ENCODE assay signal across 7 mouse cellular contexts in the genomic region with DNA sequence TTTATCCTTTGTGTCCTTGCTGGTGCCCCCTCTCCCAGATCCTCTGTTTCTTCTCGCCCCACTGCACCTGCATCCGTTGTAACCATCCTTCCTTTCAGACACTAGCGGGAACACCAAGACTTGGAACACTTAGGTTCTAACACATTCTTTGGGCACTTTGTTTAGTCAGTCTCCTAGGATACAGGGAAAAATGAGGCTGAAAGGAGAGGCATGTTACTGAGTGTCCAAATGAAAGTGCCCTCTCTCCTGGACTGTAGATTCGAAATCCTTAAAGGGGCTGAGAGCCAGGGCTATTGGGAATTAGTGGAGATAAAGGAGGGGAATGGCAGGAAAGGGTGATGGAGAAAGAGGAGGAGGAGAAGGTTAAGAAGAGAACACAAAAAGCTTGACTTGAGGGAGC. TPM values are rescaled to one million over a fixed set of nuclear protein-coding genes. Genes with fewer than 3 reads are reported as not detected.
DNase-seq lines count a peak whose midpoint lies in the region; ATAC-seq and TF ChIP-seq lines count a peak whose summit lies in the region.

A gene (minus strand): TSS at position 101 of the 400 bp plus-strand sequence.

- H3K9me3 ChIP-seq in liver, embryonic 11.5 days (ENCODE audit: control insufficient read depth, low read length) = no peaks in the 10 kb centered on the region
- H3K9me3 ChIP-seq in liver, postnatal 0 days (ENCODE audit: low read length) = no peaks in the 10 kb centered on the region
- no peaks in the 10 kb centered on the region for H3K9me3 ChIP-seq in embryonic facial prominence, embryonic 10.5 days
- H3K9me3 ChIP-seq in hindbrain, embryonic 14.5 days (ENCODE audit: control insufficient read depth, low read length) = no peaks in the 10 kb centered on the region
- no peaks in the 10 kb centered on the region for H3K9me3 ChIP-seq in midbrain, embryonic 10.5 days (replicated peaks)

- WGBS in liver, embryonic 11.5 days = 79% methylated on average over 4 of the region's 4 CpGs
- 75% methylated on average over 4 of the region's 4 CpGs for WGBS in liver, postnatal 0 days (ENCODE audit: insufficient replicate concordance)
- 78% methylated on average over 4 of the region's 4 CpGs for WGBS in embryonic facial prominence, embryonic 10.5 days
- WGBS in hindbrain, embryonic 14.5 days = 18% methylated on average over 4 of the region's 4 CpGs
- 32% methylated on average over 4 of the region's 4 CpGs for WGBS in midbrain, embryonic 10.5 days
- 74% methylated on average over 4 of the region's 4 CpGs for WGBS in kidney, adult 2 months

- no peak within 1 kb of the TSS for H3K27ac ChIP-seq in liver, embryonic 11.5 days (ENCODE audit: low read depth, low read length)
- H3K27ac ChIP-seq in liver, postnatal 0 days (ENCODE audit: low read depth) = no peak within 1 kb of the TSS
- no peak within 1 kb of the TSS for H3K27ac ChIP-seq in embryonic facial prominence, embryonic 10.5 days (replicated peaks)
- H3K27ac ChIP-seq in hindbrain, embryonic 14.5 days = no peak within 1 kb of the TSS
- peak within 1 kb of the TSS; percentile 23 for H3K27ac ChIP-seq in midbrain, embryonic 10.5 days (replicated peaks)
- H3K27ac ChIP-seq in kidney, adult 2 months (ENCODE audit: insufficient read depth, low read depth, low read length) = no peak within 1 kb of the TSS

- H3K36me3 ChIP-seq in liver, embryonic 11.5 days (ENCODE audit: control insufficient read depth, insufficient read depth, low read length) = no peaks in the 10 kb centered on the region
- no peaks in the 10 kb centered on the region for H3K36me3 ChIP-seq in liver, postnatal 0 days (replicated peaks; ENCODE audit: insufficient read depth, low read length)
- H3K36me3 ChIP-seq in embryonic facial prominence, embryonic 10.5 days (replicated peaks) = no peaks in the 10 kb centered on the region
- H3K36me3 ChIP-seq in hindbrain, embryonic 14.5 days (replicated peaks; ENCODE audit: control insufficient read depth, insufficient read depth) = no peaks in the 10 kb centered on the region
- H3K36me3 ChIP-seq in midbrain, embryonic 10.5 days = no peaks in the 10 kb centered on the region
- H3K36me3 ChIP-seq in kidney, adult 2 months (ENCODE audit: control insufficient read depth, insufficient read depth, low read length) = no peaks in the 10 kb centered on the region

- H3K9ac ChIP-seq in liver, embryonic 11.5 days (ENCODE audit: low read depth, low read length) = no peak within 1 kb of the TSS
- no peak within 1 kb of the TSS for H3K9ac ChIP-seq in liver, postnatal 0 days (replicated peaks)
- no peak within 1 kb of the TSS for H3K9ac ChIP-seq in hindbrain, embryonic 14.5 days

- no peak for TF ChIP-seq EP300 in liver, postnatal 0 days (IDR thresholded peaks at IDR 0.05; ENCODE audit: low read depth)

- no peaks in the 10 kb centered on the region for H3K4me1 ChIP-seq in liver, embryonic 11.5 days (replicated peaks; ENCODE audit: control insufficient read depth, insufficient read depth, low read length)
- no peaks in the 10 kb centered on the region for H3K4me1 ChIP-seq in liver, postnatal 0 days (ENCODE audit: insufficient read depth)
- peaks cover 9% of the 10 kb centered on the region for H3K4me1 ChIP-seq in embryonic facial prominence, embryonic 10.5 days
- no peaks in the 10 kb centered on the region for H3K4me1 ChIP-seq in hindbrain, embryonic 14.5 days (replicated peaks; ENCODE audit: control insufficient read depth, insufficient read depth, low read length)
- peaks cover 27% of the 10 kb centered on the region for H3K4me1 ChIP-seq in midbrain, embryonic 10.5 days
- H3K4me1 ChIP-seq in kidney, adult 2 months (ENCODE audit: control insufficient read depth, insufficient read depth, low read length) = no peaks in the 10 kb centered on the region

- TF ChIP-seq POLR2A in kidney, adult 2 months (IDR thresholded peaks at IDR 0.05; ENCODE audit: low read depth, low read length) = no peak

- TF ChIP-seq CTCF in liver, postnatal 0 days (IDR thresholded peaks at IDR 0.05; ENCODE audit: low read depth) = no peak
- TF ChIP-seq CTCF in kidney, adult 2 months (conservative IDR thresholded peaks at IDR 0.05; ENCODE audit: insufficient read depth, insufficient read length, low read depth, low read length) = no peak

- peaks cover 4% of the 10 kb centered on the region for H3K27me3 ChIP-seq in liver, embryonic 11.5 days (replicated peaks; ENCODE audit: control insufficient read depth, insufficient read depth, low read length)
- peaks cover 3% of the 10 kb centered on the region; the same call in 1 of the 2 replicates for H3K27me3 ChIP-seq in liver, postnatal 0 days (ENCODE audit: insufficient read depth, low read length)
- H3K27me3 ChIP-seq in embryonic facial prominence, embryonic 10.5 days (replicated peaks; ENCODE audit: low read depth, poor library complexity, severe bottlenecking) = no peaks in the 10 kb centered on the region
- no peaks in the 10 kb centered on the region for H3K27me3 ChIP-seq in hindbrain, embryonic 14.5 days (ENCODE audit: control insufficient read depth, insufficient read depth, low read length)
- no peaks in the 10 kb centered on the region for H3K27me3 ChIP-seq in midbrain, embryonic 10.5 days (ENCODE audit: low read depth, poor library complexity, severe bottlenecking)
- H3K27me3 ChIP-seq in kidney, adult 2 months (replicated peaks; ENCODE audit: control insufficient read depth, insufficient read depth, low read length) = no peaks in the 10 kb centered on the region

- no peak for DNase-seq in liver, embryonic 11.5 days (ENCODE audit: low spot score)
- DNase-seq in liver, postnatal 0 days = no peak
- DNase-seq in embryonic facial prominence, embryonic 10.5 days (ENCODE audit: low spot score) = no peak
- no peak for DNase-seq in hindbrain, embryonic 14.5 days (ENCODE audit: low spot score)
- no peak for DNase-seq in midbrain, embryonic 10.5 days (ENCODE audit: low spot score)
- DNase-seq in kidney, postnatal 14 days = no peak
- DNase-seq in kidney, adult 2 months = no peak

- ATAC-seq in liver, embryonic 11.5 days (replicated peaks; ENCODE audit: low FRiP score) = no peak
- ATAC-seq in liver, postnatal 0 days = no peak
- ATAC-seq in hindbrain, embryonic 14.5 days (ENCODE audit: low FRiP score) = no peak

- no peak within 1 kb of the TSS for H3K4me3 ChIP-seq in liver, embryonic 11.5 days (ENCODE audit: low read depth, low read length)
- H3K4me3 ChIP-seq in liver, postnatal 0 days (ENCODE audit: low read depth, low read length) = no peak within 1 kb of the TSS
- H3K4me3 ChIP-seq in embryonic facial prominence, embryonic 10.5 days = no peak within 1 kb of the TSS
- H3K4me3 ChIP-seq in hindbrain, embryonic 14.5 days (replicated peaks; ENCODE audit: low read length) = no peak within 1 kb of the TSS
- no peak within 1 kb of the TSS for H3K4me3 ChIP-seq in midbrain, embryonic 10.5 days
- H3K4me3 ChIP-seq in kidney, adult 2 months (ENCODE audit: insufficient read depth, low read depth, low read length) = no peak within 1 kb of the TSS

- no peak within 1 kb of the TSS for H3K4me2 ChIP-seq in liver, embryonic 11.5 days
- H3K4me2 ChIP-seq in liver, postnatal 0 days (ENCODE audit: low read depth, low read length) = no peak within 1 kb of the TSS
- H3K4me2 ChIP-seq in hindbrain, embryonic 14.5 days (replicated peaks) = peak within 1 kb of the TSS; percentile 6

RNA-seq across cellular contexts. Expression of the gene that starts here (rescaled TPM):
- 28.8 and 32.3 TPM in 2 replicates for polyA plus RNA-seq in liver, embryonic 11.5 days (2014; fragmentation: Nextera tagmentation; extraction: Ambion mirVana)
- 4.9 and 5.4 TPM in 2 replicates for polyA plus RNA-seq in liver, postnatal 0 days (2015; fragmentation: Nextera tagmentation; extraction: Ambion mirVana)
- polyA plus RNA-seq in embryonic facial prominence, embryonic 10.5 days (2016; fragmentation: Nextera tagmentation; extraction: Ambion mirVana) = 45.8 and 47.0 TPM in 2 replicates
- polyA plus RNA-seq in hindbrain, embryonic 14.5 days (2014; fragmentation: Nextera tagmentation; extraction: Ambion mirVana) = 26.5 and 26.8 TPM in 2 replicates
- polyA plus RNA-seq in midbrain, embryonic 10.5 days (2016; fragmentation: Nextera tagmentation; extraction: Ambion mirVana) = 50.1 and 51.5 TPM in 2 replicates
- 4.1 and 4.3 TPM in 2 replicates for polyA plus RNA-seq in kidney, adult 2 months (2012; rRNA removed)
